Mouse (Mus musculus): ENCODE measurements at regions not wholly inside any gene's neighbourhood (a gene's known extent, or its start where the extent isn't known, plus 50 kb on each side); places are given as distances from the start of the nearest gene placed in this dataset.
A peak's percentile ranks its signal among the peaks of the same experiment; 100 is the strongest.

GRCm38 (mm10) chr10:96733581-96733980 lies 116.8 kb downstream of the Btg1 start:
- H3K4me3 ChIP-seq: no peak overlapping the region
- no peak overlapping the region for H3K9ac ChIP-seq
- no peaks in the 10 kb centered on the region for H3K27me3 ChIP-seq (replicated peaks)
- H3K9me3 ChIP-seq: no peaks in the 10 kb centered on the region
- H3K4me1 ChIP-seq: no peaks in the 10 kb centered on the region
- H3K27ac ChIP-seq: no peak overlapping the region
- no peak overlapping the region for H3K4me2 ChIP-seq
- WGBS: 70% methylated on average over 5 of the region's 5 CpGs
- no peaks in the 10 kb centered on the region for H3K36me3 ChIP-seq (replicated peaks)
- ATAC-seq (replicated peaks): no peak

DNA sequence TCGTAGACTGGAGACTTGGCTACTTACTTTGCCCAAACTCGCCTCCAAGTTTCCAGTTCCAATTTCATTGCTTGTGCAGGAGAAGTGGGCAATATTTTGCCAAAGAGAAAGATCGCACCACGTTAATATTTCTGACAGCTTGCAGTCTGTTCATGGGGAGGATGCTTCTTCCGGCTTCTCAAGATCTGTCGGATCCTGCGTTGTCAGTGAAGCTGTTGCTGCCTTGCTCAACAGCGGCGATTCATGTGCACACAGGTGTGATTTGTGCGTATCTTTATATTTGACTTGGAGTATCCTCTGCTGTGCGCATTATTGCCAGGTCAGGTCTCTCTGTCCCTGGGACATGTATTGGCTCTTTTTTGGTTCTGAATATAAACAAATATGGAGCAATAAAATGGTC lies 118.3 kb downstream of the Btg1 start:
- no peaks in the 10 kb centered on the region for H3K9me3 ChIP-seq
- H3K4me1 ChIP-seq: no peaks in the 10 kb centered on the region
- no peak overlapping the region for H3K4me2 ChIP-seq
- H3K27me3 ChIP-seq (replicated peaks): no peaks in the 10 kb centered on the region
- H3K36me3 ChIP-seq (replicated peaks): no peaks in the 10 kb centered on the region
- ATAC-seq (replicated peaks): no peak
- H3K4me3 ChIP-seq: no peak overlapping the region
- 93% methylated on average over 11 of the region's 11 CpGs for WGBS
- no peak overlapping the region for H3K9ac ChIP-seq
- H3K27ac ChIP-seq: no peak overlapping the region

DNA sequence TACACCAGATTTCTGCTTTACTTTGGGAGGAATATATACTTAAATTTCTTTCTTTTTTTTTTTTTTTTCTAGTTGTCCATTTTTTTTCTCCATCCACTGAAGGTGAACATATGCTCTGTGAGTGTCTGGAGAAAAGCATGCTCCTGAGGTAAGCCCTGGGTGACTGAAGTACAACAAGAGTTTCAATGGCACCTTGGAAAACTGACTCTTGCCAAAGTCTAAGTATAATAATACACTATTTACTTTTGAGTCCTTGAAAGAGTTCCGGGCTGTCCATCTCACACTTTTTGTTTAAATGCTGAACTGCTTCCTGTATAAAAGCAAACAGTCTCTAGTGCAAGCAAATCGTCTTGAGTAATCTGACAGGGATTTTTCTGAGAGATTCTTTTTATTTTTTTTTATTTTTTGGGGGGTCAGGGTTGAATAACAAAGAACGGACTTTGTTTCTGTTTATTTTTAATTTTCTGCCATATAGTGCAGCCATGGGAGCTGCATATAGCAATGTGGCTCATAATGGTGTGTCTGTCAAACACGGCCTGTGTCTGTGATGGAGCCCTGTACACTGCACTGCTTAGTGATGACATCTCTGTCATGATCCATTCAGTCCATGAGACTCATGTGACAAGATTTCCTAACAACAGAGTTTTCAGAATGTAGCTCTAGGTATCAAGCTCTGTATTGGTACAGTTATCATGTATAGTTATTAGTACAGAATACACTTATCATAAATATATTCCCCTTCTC lies 119.3 kb downstream of the Btg1 start:
- H3K27me3 ChIP-seq (replicated peaks): no peaks in the 10 kb centered on the region
- no peaks in the 10 kb centered on the region for H3K36me3 ChIP-seq (replicated peaks)
- H3K4me2 ChIP-seq: no peak overlapping the region
- ATAC-seq (replicated peaks): no peak
- H3K4me1 ChIP-seq: no peaks in the 10 kb centered on the region
- WGBS: 73% methylated on average over 4 of the region's 4 CpGs
- no peak overlapping the region for H3K9ac ChIP-seq
- H3K4me3 ChIP-seq: no peak overlapping the region
- H3K9me3 ChIP-seq: no peaks in the 10 kb centered on the region
- no peak overlapping the region for H3K27ac ChIP-seq

DNA sequence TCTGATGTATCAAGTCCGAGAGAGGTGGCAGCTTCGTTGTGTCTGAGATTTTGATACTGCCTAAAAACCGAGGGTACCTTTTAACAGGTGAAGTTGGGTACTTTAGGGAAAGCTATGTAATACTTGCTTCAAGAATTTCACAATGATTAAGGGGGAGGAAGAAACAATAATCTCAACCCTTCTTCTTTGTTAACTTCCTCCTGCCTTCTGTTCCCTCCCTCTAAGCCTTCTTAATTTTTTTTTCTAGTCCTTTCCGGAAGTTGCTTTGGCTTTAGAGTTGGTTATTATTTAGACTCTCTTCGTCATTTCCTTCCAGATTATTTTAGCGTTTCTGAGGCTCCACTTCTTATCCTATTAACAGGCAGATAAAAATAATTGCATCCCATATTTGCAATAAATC lies 121.2 kb downstream of the Btg1 start:
- no peaks in the 10 kb centered on the region for H3K4me1 ChIP-seq

DNA sequence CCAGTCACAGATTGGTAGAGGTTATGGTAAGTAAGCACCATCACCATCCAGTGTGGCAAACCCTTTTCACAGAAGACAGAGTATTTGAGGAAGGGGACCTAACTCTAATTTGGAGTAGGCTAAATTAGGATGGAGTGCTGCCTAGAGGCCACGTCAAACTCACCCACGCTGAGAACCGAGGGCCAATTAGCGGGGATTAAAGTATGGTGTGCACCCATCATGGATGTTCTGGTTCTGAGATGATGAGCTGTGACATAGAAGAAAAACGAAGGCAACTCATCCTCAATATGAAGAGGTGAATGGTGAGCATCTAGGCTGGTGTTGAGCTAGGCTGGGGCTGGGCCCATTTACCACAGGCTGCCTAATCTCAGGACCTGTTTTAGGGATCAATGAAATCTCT lies 121.8 kb downstream of the Btg1 start:
- no peak for ATAC-seq (replicated peaks)
- no peak overlapping the region for H3K9ac ChIP-seq
- no peak overlapping the region for H3K4me2 ChIP-seq
- H3K27me3 ChIP-seq (replicated peaks): no peaks in the 10 kb centered on the region
- H3K4me1 ChIP-seq: no peaks in the 10 kb centered on the region
- WGBS: 90% methylated on average over 5 of the region's 5 CpGs
- H3K9me3 ChIP-seq: no peaks in the 10 kb centered on the region
- no peak overlapping the region for H3K4me3 ChIP-seq
- H3K36me3 ChIP-seq (replicated peaks): no peaks in the 10 kb centered on the region
- H3K27ac ChIP-seq: no peak overlapping the region

More for the DNA sequence above, 121.2 kb downstream of the Btg1 start:
- Histone ChIP-seq H3K4me3 (no peak overlapping the region), H3K36me3 (replicated peaks) (no peaks in the 10 kb centered on the region), H3K27me3 (replicated peaks) (no peaks in the 10 kb centered on the region), H3K27ac (no peak overlapping the region), H3K9me3 (no peaks in the 10 kb centered on the region), H3K9ac (no peak overlapping the region), H3K4me2 (no peak overlapping the region)
- ATAC-seq (replicated peaks): no peak
- WGBS: 89% methylated on average over 6 of the region's 6 CpGs

GRCm38 (mm10) chr10:96744167-96744777 lies 127.5 kb downstream of the Btg1 start:
- Histone ChIP-seq H3K27ac (peak overlapping the region; percentile 8; the same call in 1 of the 2 replicates), H3K4me1 (no peaks in the 10 kb centered on the region), H3K9me3 (no peaks in the 10 kb centered on the region), H3K4me2 (no peak overlapping the region; the same call in 1 of the 2 replicates), H3K4me3 (no peak overlapping the region), H3K9ac (no peak overlapping the region), H3K27me3 (replicated peaks) (no peaks in the 10 kb centered on the region), H3K36me3 (replicated peaks) (no peaks in the 10 kb centered on the region)
- 48% methylated on average over 11 of the region's 11 CpGs for WGBS
- no peak for ATAC-seq (replicated peaks)

- WGBS: 62% methylated on average over 9 of the region's 9 CpGs
- Histone ChIP-seq H3K9me3 (no peaks in the 10 kb centered on the region), H3K4me1 (peaks cover 9% of the 10 kb centered on the region), H3K27me3 (replicated peaks) (no peaks in the 10 kb centered on the region), H3K4me3 (no peak overlapping the region), H3K4me2 (no peak overlapping the region), H3K9ac (no peak overlapping the region), H3K36me3 (replicated peaks) (no peaks in the 10 kb centered on the region), H3K27ac (no peak overlapping the region)
- ATAC-seq (replicated peaks): no peak
Measured at GRCm38 (mm10) chr10:96747015-96747663, 130.3 kb downstream of the Btg1 start.

DNA sequence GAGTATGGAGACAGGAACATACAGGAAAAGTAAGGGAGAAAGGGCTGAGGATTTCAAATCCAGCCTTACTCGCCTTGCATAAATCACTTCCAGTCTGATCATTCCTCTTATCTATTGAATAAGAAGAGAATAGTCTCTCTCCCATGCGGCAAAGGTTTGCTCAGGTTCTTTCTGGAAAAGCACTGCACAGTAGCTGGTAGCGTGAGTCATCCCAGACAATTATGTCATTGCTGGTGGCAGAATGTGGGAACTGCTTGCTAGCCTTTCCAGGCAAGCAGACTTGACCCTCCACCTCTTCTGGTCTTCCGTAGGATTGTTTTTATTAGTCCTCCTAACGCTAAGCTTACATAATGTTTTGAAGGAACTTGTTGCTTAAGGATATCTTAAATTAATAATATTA lies 134.1 kb downstream of the Btg1 start:
- Histone ChIP-seq H3K36me3 (replicated peaks) (no peaks in the 10 kb centered on the region), H3K4me3 (no peak overlapping the region), H3K9ac (no peak overlapping the region), H3K4me2 (no peak overlapping the region), H3K4me1 (peaks cover 13% of the 10 kb centered on the region), H3K27me3 (replicated peaks) (no peaks in the 10 kb centered on the region), H3K27ac (no peak overlapping the region), H3K9me3 (no peaks in the 10 kb centered on the region)
- no peak for ATAC-seq (replicated peaks)
- 62% methylated on average over 5 of the region's 5 CpGs for WGBS

DNA sequence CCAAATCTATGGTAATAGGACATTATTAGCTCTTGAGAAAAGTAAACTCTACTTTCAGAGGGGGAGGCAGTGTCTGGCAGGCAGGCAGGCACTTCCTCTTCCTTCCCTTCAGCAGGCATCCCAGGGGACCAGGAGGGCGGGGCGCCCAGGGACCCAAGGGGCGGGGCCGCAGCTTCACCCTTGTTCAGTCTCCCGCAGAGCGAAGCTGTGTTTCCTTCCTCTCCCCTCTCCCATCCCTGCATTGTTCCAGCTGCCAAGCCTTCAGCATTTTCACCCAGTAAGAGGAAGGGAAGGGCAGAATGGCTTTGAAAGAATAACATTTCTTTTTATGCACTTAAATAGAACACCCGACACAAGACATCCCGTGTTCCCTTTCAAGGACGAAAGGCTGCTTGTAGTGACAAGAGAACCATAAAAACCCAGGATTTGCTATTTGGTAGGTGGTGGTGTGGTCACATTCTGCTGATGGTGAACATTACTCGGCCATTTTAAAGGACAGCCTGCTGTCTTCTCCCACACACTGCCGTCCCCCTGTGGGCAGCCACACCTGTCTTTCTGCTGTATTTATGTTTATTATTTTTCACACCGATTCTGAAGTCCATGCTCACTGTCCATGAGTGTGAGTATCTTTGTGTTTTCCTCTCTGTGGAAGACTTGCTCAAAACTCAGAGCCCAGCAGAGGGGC lies 134.9 kb downstream of the Btg1 start:
- WGBS: 8% methylated on average over 12 of the region's 12 CpGs
- Histone ChIP-seq H3K4me2 (peak overlapping the region; percentile 38), H3K27me3 (replicated peaks) (no peaks in the 10 kb centered on the region), H3K36me3 (replicated peaks) (no peaks in the 10 kb centered on the region), H3K9ac (no peak overlapping the region), H3K27ac (peak overlapping the region; percentile 60), H3K4me3 (no peak overlapping the region), H3K4me1 (peaks cover 15% of the 10 kb centered on the region), H3K9me3 (no peaks in the 10 kb centered on the region)
- ATAC-seq (replicated peaks): peak; percentile 68; the same call in 1 of the 2 replicates

DNA sequence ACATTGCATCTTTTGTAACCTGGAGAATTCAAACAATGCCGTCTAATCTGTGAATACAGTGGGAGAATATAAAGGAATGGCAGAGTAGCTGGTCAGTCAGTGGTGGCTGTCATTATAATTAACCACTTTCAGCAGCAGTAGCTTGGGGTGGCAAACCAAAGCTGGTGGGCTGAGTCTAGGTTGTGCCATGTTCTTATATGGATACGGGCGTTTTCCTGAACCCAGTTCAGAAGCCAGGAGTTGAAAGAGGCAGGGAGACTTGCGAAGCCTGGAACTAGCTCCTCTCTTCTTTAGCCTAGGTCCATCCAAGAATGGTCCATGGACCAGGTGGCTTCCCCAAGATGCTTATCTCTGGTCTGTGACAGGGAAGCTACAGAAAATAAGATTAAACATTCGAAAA lies 135.7 kb downstream of the Btg1 start:
- no peak for ATAC-seq (replicated peaks)
- H3K36me3 ChIP-seq (replicated peaks): no peaks in the 10 kb centered on the region
- H3K27me3 ChIP-seq (replicated peaks): no peaks in the 10 kb centered on the region
- peaks cover 15% of the 10 kb centered on the region for H3K4me1 ChIP-seq
- H3K27ac ChIP-seq: no peak overlapping the region
- H3K4me3 ChIP-seq: no peak overlapping the region
- H3K9ac ChIP-seq: no peak overlapping the region
- H3K9me3 ChIP-seq: no peaks in the 10 kb centered on the region
- WGBS: 91% methylated on average over 5 of the region's 5 CpGs
- no peak overlapping the region for H3K4me2 ChIP-seq

GRCm38 (mm10) chr10:96753521-96753920 lies 136.7 kb downstream of the Btg1 start:
- Histone ChIP-seq H3K36me3 (replicated peaks) (no peaks in the 10 kb centered on the region), H3K4me3 (no peak overlapping the region), H3K9me3 (no peaks in the 10 kb centered on the region), H3K27ac (no peak overlapping the region), H3K9ac (no peak overlapping the region), H3K4me1 (peaks cover 15% of the 10 kb centered on the region), H3K4me2 (no peak overlapping the region), H3K27me3 (replicated peaks) (no peaks in the 10 kb centered on the region)
- WGBS: 26% methylated on average over 1 of the region's 1 CpGs
- ATAC-seq (replicated peaks): no peak

GRCm38 (mm10) chr10:96755674-96756073 lies 138.9 kb downstream of the Btg1 start:
- H3K4me3 ChIP-seq: no peak overlapping the region
- H3K27me3 ChIP-seq (replicated peaks): no peaks in the 10 kb centered on the region
- WGBS: 12% methylated on average over 8 of the region's 8 CpGs
- no peaks in the 10 kb centered on the region for H3K36me3 ChIP-seq (replicated peaks)
- H3K9me3 ChIP-seq: no peaks in the 10 kb centered on the region
- H3K27ac ChIP-seq: peak overlapping the region; percentile 13; the same call in 1 of the 2 replicates
- ATAC-seq (replicated peaks): peak; percentile 56
- H3K4me2 ChIP-seq: no peak overlapping the region
- peaks cover 15% of the 10 kb centered on the region for H3K4me1 ChIP-seq
- peak overlapping the region; percentile 1; the same call in 1 of the 2 replicates for H3K9ac ChIP-seq

All from midbrain, embryonic 15.5 days (tissue).